7 mouse cellular contexts compared by ENCODE assay signal in the genomic region with DNA sequence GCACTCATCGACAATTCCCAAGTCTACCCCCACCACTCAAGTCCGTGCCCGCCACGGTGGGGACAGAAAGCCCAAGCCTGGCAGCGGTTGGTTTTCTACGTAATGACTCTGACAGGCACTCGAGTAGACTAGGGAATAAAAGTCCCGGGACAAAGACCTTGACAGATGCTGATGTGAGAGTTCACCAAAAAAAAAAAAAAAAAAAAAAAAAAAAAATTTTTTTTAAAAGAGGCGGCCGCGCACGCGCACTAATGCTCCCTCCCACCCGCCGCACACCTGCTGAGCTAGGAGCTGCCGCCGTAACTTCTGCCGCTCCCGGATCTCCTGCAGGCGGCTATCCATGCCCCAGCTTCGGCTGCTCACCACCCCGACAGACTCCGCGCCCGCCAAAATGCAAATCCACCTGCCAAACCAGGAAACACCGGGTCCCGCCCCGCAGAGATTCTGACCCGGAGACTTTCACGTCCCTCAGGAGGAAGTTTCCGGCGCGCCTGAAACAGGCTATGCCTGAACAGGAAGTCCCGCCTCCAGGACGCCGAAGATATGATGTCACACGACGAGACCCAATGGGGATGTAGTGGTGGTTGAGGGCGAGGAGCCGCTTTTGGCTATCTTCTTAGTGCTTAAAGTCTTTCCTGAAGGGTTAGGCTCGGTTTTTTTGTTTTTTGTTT. TPM values are rescaled to one million over a fixed set of nuclear protein-coding genes. Genes with fewer than 3 reads are reported as not detected.
DNase-seq lines count a peak whose midpoint lies in the region; ATAC-seq lines count a peak whose summit lies in the region.

A gene (minus strand): TSS at position 623 of the 671 bp plus-strand sequence.

- peak within 1 kb of the TSS; percentile 76 for H3K4me2 ChIP-seq in intestine, embryonic 16.5 days (ENCODE audit: low read depth, low read length)
- H3K4me2 ChIP-seq in midbrain, embryonic 11.5 days = peak within 1 kb of the TSS; percentile 63

- H3K27me3 ChIP-seq in intestine, embryonic 16.5 days (replicated peaks; ENCODE audit: control insufficient read depth, insufficient read depth, low read length) = no peaks in the 10 kb centered on the region
- no peaks in the 10 kb centered on the region for H3K27me3 ChIP-seq in midbrain, embryonic 11.5 days (ENCODE audit: control insufficient read depth, insufficient read depth, low read length)

- DNase-seq in adrenal gland, adult 8-10 months = peak; percentile 96
- peak; percentile 94 for DNase-seq in embryo, embryonic 9.5 days (ENCODE audit: extremely low spot score)
- peak; percentile 91 to 96 for DNase-seq in gastrocnemius, postnatal 4 days (ENCODE audit: low spot score in 2 of 2)
- peak; percentile 93 to 95 for DNase-seq in left cerebral cortex, postnatal 36 days (ENCODE audit: low spot score in 2 of 2)
- peak; percentile 99 for DNase-seq in midbrain, embryonic 11.5 days (ENCODE audit: low spot score, missing footprints)
- peak; percentile 96 for DNase-seq in skeletal muscle tissue, adult 2 months (ENCODE audit: low read depth, low spot score)

- peaks cover 7% of the 10 kb centered on the region for H3K36me3 ChIP-seq in intestine, embryonic 16.5 days (ENCODE audit: control insufficient read depth, insufficient read depth, low read length)
- no peaks in the 10 kb centered on the region for H3K36me3 ChIP-seq in midbrain, embryonic 11.5 days (ENCODE audit: control insufficient read depth, insufficient read depth, low read length)

- H3K9me3 ChIP-seq in intestine, embryonic 16.5 days (ENCODE audit: control insufficient read depth, low read length) = no peaks in the 10 kb centered on the region
- H3K9me3 ChIP-seq in midbrain, embryonic 11.5 days (ENCODE audit: control insufficient read depth, low read length) = no peaks in the 10 kb centered on the region

- under 1% methylated on average over 41 of the region's 41 CpGs for WGBS in intestine, embryonic 16.5 days
- WGBS in midbrain, embryonic 11.5 days = under 1% methylated on average over 40 of the region's 41 CpGs

- peaks cover 8% of the 10 kb centered on the region; the same call in 1 of the 2 replicates for H3K4me1 ChIP-seq in intestine, embryonic 16.5 days (ENCODE audit: control insufficient read depth, insufficient read depth, low read length)
- H3K4me1 ChIP-seq in midbrain, embryonic 11.5 days (ENCODE audit: control insufficient read depth, insufficient read depth, low read length) = peaks cover 15% of the 10 kb centered on the region

- peak within 1 kb of the TSS; percentile 82 for H3K4me3 ChIP-seq in intestine, embryonic 16.5 days (ENCODE audit: low read length)
- peak within 1 kb of the TSS; percentile 57 for H3K4me3 ChIP-seq in midbrain, embryonic 11.5 days (ENCODE audit: low read depth, low read length)

- H3K27ac ChIP-seq in intestine, embryonic 16.5 days (ENCODE audit: low read length) = peak within 1 kb of the TSS; percentile 96
- H3K27ac ChIP-seq in midbrain, embryonic 11.5 days (ENCODE audit: low read depth, low read length) = peak within 1 kb of the TSS; percentile 65

- intact Hi-C loops in left cerebral cortex, postnatal 36 days (cut with DNase I) = loop anchor here (2.0 to 5.0 kb wide), 2 partner anchors 123 to 1093 kb away; a partner anchor contains a TSS

- peak; percentile 100 for ATAC-seq in intestine, embryonic 16.5 days
- ATAC-seq in midbrain, embryonic 11.5 days (ENCODE audit: low FRiP score) = peak; percentile 99

- H3K9ac ChIP-seq in intestine, embryonic 16.5 days (ENCODE audit: low read depth, low read length) = peak within 1 kb of the TSS; percentile 77
- peak within 1 kb of the TSS; percentile 68 for H3K9ac ChIP-seq in midbrain, embryonic 11.5 days (ENCODE audit: low read length)

RNA-seq across cellular contexts. Expression of the gene that starts here (rescaled TPM):
- 10 to 100 TPM; 20.0 to 23.3 (median 22.1) TPM for total RNA-seq in adrenal gland, adult 8-10 months (2022)
- 10 to 100 TPM; 12.9 to 13.3 TPM for total RNA-seq in gastrocnemius, postnatal 4 days (2021)
- polyA plus RNA-seq in intestine, embryonic 16.5 days (2015; fragmentation: Nextera tagmentation; extraction: Ambion mirVana) = 23.2 and 24.9 TPM in 2 replicates
- total RNA-seq in left cerebral cortex, postnatal 36 days (2021) = 10 to 100 TPM; 11.4 to 15.6 TPM
- 34.8 and 37.1 TPM in 2 replicates for polyA plus RNA-seq in midbrain, embryonic 11.5 days (2014; fragmentation: Nextera tagmentation; extraction: Ambion mirVana)

Comparison
In these comparisons a context has a peak if more than half of its experiments do, and no peak if none do; other contexts are left out.
1. Peak in every context shown above with its lines: DNase-seq, ATAC-seq, H3K4me3 ChIP-seq and H3K27ac ChIP-seq.